Mouse (Mus musculus) lung, postnatal 14 days (tissue): ENCODE data around the gene 2900026A02Rik.

Source experiments
- DNase-seq: peaks from one replicate; pipeline ENCODE4 v3.0.0; 2021

Gene 2900026A02Rik

DNA sequence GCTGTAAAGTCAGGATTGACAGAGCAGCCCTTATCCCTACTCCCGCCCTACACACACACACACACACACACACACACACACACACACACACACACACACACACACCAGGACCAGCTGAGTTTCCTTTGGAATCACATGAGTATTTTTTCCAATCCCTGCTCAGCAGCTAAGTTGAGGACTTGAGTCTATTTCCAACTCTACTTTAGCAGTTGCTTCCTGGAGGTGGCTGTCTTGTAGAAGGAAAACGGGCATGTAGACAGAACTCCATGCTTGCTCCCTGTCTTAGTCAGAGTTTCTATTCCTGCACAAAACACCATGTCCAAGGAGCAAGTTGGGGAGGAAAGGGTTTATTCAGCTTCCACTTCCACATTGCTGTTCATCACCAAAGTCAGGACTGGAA, 133.6 kb downstream of the 2900026A02Rik start:
- DNase-seq: no peak

DNA sequence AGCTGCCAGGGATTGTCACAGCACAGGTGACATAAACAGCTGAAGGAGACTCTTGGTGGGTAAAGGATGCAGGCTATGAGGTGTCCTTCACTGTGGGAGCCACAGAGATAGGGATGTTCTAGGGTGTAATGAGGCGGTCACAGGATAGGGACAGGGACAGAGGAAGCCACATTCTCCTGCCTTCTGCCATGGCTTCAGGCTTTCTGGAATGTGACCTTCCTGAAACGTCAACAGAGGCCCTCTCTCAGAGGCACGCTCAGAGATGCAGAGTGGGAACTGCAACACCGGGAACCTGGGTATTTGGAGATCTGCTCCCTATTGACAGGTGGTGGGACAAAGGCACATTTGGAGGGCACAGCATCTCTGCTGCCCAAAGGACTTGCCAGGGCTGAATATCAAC, 134.0 kb downstream of the 2900026A02Rik start:
- DNase-seq: no peak

DNA sequence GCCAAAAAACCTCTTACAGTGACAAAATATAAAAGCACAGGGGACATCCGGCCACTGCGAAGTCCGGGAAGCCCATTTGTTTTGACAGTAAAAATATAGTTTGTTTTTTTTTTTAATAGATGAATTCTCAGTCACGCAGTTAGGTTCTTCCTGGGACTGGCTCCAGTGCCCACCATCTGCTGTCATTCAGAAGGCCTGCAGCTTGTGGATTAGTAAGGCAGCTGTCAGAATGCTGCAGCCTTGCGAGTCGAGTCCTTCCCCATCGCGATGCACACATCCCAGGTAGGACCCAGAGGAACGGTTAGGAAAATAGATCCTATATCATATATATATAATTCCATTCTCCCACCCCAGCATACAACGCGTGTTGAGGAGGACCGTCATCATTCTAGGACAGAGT, 134.6 kb downstream of the 2900026A02Rik start:
- no peak for DNase-seq

DNA sequence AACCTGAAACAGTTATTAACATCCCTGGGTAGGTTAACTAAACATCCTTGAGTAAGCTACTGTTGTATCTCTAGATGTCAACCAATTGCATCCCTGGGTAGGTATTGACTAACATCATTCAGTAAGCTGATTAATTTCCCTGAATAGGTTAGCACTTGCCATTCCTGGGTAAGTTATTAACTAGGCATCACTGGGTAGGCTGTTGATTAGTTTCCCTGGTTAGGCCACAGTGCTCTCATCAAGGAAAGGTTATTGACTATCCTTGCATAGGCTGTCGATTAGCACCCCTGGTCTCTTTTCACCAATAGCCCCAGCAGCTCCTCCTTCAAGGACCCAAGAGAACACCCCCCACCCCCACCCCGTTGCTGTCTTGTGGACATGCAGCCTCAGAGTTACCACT, 135.1 kb downstream of the 2900026A02Rik start:
- no peak for DNase-seq

DNA sequence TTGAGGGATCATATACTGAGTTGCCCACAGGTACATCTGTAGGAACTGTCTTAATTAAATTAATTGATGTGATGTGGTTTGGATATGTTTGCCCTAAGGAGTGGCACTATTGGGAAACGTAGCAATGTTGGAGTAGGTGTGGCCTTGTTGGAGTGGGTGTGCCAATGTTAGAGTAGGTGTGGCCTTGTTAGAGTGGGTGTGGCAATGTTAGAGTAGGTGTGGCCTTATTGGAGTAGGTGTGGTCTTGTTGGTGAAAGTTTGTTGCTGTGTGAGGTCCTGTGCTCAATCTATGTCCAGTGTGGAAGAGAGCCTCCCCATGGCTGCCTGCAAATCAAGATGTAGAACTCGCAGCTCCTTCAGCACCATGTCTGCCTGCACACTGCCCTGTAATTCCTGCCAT, 136.7 kb downstream of the 2900026A02Rik start:
- no peak for DNase-seq

DNA sequence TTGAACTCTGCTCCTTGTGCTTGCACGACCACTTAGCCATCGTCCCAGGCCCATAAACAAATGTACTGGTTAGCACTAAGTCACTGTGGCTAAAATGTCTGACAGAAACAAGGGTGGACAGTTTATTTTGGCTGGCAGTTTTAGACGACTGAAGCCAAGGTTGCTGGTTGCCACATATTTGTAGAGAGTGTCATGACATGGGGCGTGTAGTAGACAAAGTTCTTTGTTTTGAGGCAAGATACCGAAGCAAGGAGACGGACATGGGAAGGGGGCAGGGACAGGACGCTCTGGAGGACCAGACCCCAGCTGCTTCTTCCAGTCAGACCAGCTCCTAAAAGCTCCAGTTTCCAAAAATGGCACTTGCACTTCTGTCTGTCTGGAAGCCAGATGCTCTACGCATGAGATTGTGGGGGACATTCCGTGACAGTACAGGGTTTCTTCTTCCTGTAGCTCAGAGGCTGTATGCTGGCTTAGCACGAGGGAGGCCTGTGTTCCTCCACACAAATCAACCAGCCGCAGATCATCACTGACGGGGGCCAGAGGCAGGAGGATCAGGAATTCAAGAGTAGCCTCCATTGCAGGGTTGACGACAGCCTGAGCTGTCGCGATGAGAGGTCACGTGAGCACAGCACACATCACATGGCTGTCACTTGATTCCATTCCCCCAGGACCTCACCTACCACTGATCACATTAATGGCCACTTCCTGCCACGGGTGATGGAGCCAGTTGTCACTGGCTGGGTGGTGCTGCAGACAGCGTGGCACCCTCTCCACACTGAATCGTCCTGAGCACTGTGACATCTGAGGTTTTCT, 138.5 kb downstream of the 2900026A02Rik start:
- DNase-seq: no peak

DNA sequence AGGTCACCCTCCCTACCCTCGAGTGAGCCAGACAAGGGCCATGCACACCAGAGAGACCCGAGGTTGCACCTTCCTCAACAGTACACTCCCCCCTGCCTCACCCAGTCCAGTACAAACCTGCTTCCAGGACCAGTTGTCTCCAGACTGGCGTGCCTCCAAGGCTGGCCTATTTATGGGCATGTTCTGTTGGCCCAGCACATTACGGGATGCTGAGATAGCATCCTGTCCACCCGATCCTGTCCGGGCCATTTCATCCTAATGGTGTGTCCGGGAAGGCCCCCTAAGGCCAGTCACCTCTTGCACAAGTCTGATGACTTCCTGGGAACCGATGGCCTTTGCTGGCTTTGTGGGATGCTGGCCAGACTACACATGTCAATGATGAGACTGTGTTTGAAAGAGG, 139.6 kb downstream of the 2900026A02Rik start, which contains the start of gene Crybb3:
Gene Crybb3 (minus strand): TSS at position 146 of the 400 bp plus-strand sequence.
- DNase-seq: peak; percentile 27

DNA sequence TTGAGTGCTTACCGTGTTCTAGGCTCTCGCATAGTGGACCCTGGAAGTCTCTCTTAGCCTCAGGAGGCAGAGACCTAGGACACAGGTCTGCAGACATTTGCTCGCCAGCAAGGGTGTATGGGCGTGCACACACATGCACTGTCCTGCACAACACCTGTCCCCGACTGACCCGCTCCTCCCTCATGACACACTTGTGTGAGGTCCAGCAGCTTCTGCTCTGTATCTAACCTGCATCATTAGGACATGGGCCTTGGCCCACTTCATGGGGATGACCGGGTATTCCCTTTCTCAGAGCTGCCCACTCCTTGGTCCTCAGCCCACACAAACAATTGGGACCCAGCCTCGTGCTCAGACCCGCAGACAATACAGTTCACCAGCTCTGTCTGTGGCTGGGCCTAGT, 140.0 kb downstream of the 2900026A02Rik start:
- no peak for DNase-seq

DNA sequence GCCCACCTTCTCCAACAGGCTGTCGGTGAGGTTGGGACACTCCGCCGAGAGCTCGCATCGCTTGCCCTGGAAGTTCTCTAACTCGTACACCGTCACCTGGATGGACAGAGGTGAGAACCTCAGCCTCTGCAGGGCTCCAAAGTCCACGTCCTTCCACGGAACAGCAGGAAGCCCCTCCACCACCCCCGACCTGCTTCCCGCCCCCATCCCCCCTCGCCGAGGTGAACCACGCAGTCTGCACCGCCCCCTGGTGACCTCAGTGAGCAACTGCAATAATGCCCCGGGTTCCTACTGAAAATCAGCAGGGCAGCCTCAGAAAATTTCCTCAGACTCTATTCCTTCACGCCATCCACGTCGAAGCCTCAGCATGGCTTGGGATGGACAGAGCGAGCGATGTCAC, 141.3 kb downstream of the 2900026A02Rik start:
- peak; percentile 51 for DNase-seq

DNA sequence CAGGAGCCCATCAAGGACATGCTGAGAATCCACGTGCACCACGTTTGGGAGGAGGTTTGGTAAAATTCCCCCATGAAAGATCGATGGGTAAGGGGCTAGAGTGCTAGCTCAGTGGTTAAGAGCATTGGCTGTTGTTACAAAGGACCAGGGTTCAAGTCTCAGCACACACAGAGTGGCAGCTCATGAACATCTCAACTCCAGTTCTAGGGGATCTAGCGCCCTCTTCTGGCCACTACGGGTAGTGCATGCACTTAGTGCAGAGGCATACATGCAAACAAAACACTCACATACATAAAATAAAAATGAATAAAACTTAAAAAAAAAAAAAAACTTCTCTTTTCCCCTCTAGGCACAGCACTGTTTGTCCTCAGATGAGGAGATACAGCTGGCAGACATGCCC, 142.3 kb downstream of the 2900026A02Rik start:
- no peak for DNase-seq

DNA sequence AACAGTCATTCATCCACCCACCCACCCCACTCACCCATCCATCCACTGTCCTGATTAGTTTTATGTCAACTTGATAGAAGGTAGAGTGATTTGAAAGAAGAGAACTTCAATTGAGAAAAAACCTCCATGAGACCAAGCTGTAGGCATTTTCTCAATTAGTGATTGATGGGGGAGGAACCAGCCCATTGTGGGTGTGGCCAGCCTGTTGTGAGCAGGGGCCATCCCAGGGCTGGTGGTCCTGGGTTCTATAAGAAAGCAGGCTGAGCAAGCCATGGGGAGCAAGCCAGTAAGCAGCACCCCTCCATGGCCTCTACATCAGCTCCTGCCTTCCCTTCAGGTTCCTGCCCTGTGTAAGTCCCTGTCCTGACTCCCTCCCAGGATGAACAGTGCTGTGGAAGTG, 151.0 kb downstream of the 2900026A02Rik start, which contains the start of gene Crybb2:
Gene Crybb2 (minus strand): TSS at position 101 of the 400 bp plus-strand sequence.
- DNase-seq: no peak

DNA sequence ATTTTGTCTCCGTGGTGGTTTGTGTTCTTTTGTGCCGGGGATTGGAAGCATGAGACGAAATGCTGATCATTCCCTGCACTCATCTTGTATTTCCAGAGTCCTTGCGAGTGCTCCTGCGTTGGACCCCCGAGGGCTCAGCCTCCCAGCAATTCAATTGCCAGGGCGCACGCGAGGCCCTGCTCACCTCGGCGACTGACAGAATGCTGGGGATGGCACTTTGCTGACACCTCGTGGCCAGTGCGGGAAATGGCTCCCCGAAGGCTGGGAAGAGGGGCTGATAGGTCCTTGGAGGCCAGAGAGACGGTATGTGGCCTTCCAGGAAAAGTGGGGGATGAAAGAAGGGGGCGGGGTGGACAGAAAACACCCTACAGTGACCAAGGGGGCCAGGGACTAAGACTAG, 166.7 kb downstream of the 2900026A02Rik start:
- DNase-seq: peak; percentile 85

DNA sequence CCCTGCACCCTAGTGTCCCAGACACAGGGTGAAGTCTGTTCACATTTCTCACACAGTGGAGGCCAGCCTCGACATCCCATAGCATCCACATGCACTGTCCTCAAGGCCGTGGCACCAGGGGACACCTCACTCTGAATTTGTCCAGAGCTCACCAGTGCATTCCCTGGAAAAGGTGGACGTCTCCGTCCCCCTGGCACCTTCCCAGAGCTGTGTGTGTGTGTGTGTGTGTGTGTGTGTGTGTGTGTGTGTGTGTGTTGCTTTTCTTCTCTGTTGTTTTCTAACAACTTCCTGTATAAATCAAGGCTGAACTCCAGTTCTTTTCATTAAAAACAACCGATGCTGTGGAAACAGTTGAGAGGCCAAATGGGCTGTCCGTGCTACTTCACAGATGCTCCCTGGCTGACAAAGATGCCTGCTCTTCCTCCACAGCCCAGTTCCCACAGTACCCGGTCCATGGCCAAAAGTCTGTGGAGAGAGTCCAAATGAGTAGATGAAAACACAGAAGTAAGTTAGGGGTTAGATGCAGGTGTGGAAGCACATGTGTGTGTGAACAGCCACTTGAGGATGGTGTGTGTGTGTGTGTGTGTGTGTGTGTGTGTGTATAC, 170.4 kb downstream of the 2900026A02Rik start:
- peak; percentile 34 for DNase-seq

DNA sequence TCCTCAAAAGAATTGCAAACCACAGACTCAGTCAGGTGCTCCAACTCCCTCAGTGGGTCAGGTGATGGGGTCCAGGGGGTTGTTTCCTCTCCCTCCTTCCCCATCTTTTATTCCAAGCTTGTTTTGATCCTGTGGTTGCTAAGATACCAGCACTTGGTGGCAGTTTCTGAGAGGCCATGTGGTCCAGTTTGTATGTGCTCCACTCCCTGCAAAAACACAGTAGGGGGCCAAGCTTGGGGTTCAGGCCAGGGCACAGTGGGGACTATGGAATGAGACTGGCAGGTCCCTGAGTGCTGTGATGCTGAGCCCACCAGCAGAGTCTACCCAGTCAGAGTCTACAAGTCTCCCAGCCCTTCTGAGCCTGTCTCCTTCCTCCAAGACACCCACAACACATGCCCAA, 171.2 kb downstream of the 2900026A02Rik start:
- DNase-seq: no peak

DNA sequence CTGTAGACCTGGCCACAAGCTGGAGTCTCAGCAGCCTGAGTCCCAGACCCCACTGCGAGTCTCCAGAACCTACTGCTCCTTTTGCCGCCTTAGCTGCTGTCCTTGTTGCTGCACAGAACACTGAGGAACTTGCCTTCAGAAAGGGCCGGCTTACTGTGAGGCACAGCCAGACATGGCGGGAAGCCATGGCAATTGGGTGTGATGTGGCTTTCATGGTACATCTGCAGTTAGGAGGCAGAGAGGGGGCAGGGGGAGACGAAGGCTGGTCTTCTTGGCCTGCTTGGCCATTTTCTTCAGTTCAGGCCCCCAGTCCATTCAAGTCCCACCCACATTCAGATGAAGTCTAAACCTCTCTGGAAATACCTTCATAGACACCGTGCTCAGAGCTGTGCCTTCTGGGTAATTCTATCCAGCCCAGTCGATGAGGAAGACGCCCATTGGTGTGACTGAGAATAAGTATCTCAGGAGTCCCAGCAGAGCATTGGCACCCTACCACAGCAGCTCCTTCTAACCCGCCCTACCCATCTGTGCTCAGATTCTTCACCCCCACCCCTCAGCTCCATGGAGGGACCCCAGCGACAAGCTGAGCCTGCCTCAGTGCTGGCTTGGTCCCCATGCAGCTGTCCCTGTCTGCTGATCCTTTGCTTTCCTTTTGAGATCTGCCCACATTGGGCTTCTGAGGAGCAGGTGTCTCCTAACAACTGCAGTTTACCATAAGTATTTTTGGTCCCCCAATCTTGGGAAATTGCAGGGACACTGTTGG, 175.3 kb downstream of the 2900026A02Rik start:
- DNase-seq: no peak

DNA sequence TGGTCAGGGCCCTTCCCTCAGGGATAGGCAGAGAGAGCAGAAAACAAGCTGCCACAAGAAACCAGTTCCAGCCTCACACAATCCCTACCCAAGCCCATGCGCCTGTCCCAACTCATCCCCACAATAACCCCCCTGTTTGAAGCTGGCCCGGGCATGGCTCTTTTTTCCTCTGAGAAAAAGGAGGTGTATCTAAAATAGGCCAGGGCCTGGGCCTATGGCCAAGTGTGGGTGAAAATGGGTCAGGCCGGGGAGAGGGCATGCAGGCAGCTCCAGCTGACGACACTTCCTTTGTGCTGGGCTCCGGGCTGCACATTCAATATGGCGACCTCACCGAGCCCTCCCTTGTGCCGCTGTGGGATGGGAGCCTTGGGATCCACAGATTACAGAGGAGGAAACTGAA, 177.5 kb downstream of the 2900026A02Rik start:
- no peak for DNase-seq

DNA sequence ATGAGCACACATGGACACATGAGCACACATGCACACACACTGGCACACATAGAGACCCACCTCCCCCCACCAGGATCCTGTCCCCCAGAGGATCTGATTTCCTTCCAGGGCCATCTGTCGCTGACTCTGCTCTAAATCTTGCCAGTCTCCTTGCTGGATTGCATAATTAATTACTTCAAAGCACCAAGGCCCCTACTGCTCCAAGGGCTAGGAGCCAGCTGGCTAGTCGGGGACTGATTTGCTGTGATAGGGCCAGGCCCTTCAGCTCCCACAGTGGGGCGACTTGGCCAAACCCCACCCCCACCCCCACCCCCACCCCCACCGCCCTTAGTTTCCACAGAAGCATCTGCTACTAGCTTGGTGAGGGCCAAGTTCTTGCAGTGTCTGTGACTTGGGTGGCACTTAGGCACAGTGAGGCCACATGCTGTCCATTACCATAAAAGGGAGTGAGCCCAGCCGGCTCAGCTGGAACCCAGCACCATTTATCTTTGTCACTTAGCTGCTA, 179.4 kb downstream of the 2900026A02Rik start:
- DNase-seq: peak; percentile 52

DNA sequence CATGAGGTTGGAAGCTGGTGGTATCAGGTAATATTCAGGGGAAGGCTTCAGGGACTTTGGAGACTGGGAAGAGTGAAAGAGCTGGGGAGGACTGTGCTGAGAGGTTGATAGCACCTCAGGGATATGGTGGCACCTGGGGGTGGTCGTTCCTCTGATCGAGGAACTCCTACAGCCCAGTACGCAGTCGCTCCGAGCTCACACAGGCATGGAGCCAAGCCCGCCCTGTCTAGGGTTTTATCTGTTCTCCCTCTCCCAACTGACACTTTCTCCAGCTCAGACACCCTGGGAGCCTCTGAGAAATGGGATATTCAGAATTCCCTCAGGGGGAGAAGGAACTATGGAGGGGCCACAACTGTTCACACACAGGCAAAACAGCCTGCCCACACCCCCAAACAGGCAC, 180.3 kb downstream of the 2900026A02Rik start:
- peak; percentile 46 for DNase-seq

DNA sequence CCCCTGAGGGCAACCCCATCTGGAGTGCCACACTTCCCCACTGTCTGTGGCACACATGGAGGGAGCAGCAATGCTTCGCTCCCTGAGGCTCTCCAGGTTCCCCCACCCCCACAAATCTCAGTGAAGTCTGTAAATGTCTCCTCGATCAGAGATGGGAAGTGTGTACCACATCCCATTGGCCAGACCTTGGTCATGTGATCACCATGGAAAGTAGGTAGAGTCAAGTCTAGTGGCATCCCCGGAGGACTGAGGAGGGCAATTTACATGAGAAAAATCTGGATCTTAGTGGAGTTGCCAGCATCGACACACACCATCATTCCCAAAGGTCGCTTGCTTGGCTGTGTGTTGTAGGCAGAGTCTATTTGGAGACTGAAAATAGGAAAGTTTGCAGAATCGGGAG, 182.4 kb downstream of the 2900026A02Rik start:
- DNase-seq: no peak
